In the genomic region with DNA sequence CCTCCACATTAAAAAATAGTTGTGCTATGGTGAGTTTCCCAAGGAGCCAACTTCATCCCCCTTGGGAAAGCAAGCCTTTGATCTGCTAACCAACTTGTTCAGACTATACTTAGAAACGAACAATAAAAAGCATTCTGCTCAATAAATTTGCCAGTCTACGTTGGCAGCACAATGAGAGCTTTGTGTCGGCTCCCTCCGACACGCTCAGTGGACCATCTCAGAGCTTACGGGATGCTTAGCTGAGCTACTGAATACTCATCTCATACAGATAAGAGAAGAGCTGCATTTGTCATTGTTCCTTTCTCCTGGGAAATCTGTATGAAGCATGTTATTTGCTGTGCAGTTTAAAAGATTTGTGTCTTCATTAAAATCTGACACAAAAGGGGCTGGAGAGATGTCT, we compare ENCODE assay signal across 17 mouse cellular contexts. TPM values are rescaled to one million over a fixed set of nuclear protein-coding genes. Genes with fewer than 3 reads are reported as not detected.
DNase-seq lines count a peak whose midpoint lies in the region; ATAC-seq lines count a peak whose summit lies in the region.
"Had no signal": no experiment of that assay in that cellular context is flagged by ENCODE, and none has a peak within 500 bp of the region (broad histone marks: within the 10 kb centered on the region; RNA-seq: fewer than 3 reads in every experiment).

No protein-coding gene starts in this region.

- H3K9ac ChIP-seq in neural tube, embryonic 12.5 days: no peak overlapping the region
- no peak overlapping the region for H3K9ac ChIP-seq in midbrain, embryonic 11.5 days (ENCODE audit: low read length)
- H3K9ac ChIP-seq: embryonic facial prominence, embryonic 12.5 days; heart, embryonic 12.5 days had no signal

- no peak overlapping the region for H3K4me2 ChIP-seq in neural tube, embryonic 12.5 days (replicated peaks)
- no peak overlapping the region for H3K4me2 ChIP-seq in midbrain, embryonic 11.5 days
- H3K4me2 ChIP-seq: embryonic facial prominence, embryonic 12.5 days; heart, embryonic 12.5 days had no signal

- H3K27ac ChIP-seq in neural tube, embryonic 12.5 days: no peak overlapping the region
- H3K27ac ChIP-seq in midbrain, embryonic 11.5 days (ENCODE audit: low read depth, low read length): no peak overlapping the region
- H3K27ac ChIP-seq: embryonic facial prominence, embryonic 12.5 days had no signal

- no peaks in the 10 kb centered on the region for H3K36me3 ChIP-seq in neural tube, embryonic 12.5 days
- H3K36me3 ChIP-seq in midbrain, embryonic 11.5 days (ENCODE audit: control insufficient read depth, insufficient read depth, low read length): no peaks in the 10 kb centered on the region
- H3K36me3 ChIP-seq: embryonic facial prominence, embryonic 12.5 days; heart, embryonic 12.5 days had no signal

- no peaks in the 10 kb centered on the region for H3K4me1 ChIP-seq in neural tube, embryonic 12.5 days
- H3K4me1 ChIP-seq in midbrain, embryonic 11.5 days (ENCODE audit: control insufficient read depth, insufficient read depth, low read length): no peaks in the 10 kb centered on the region; the same call in 1 of the 2 replicates
- H3K4me1 ChIP-seq: embryonic facial prominence, embryonic 12.5 days; heart, embryonic 12.5 days had no signal

- peak; percentile 14 for DNase-seq in embryo, embryonic 10 days (ENCODE audit: low spot score)
- DNase-seq in embryo, embryonic 9.5 days (ENCODE audit: extremely low spot score): no peak
- DNase-seq in neural tube, embryonic 10.5 days (ENCODE audit: extremely low spot score, low spot score): no peak
- DNase-seq in midbrain, embryonic 11.5 days (ENCODE audit: low spot score, missing footprints): peak; percentile 90
- no peak for DNase-seq in heart, adult 8-10 months (ENCODE audit: low spot score)
- DNase-seq in thymus, postnatal 14 days: no peak
- DNase-seq: adrenal gland, postnatal 25 days; cerebellum, adult 9-11 months; gastrocnemius, postnatal 25 days; kidney, postnatal 14 days; liver; lung, adult 18-20 months; lung, postnatal 36 days had no signal

- H3K27me3 ChIP-seq in neural tube, embryonic 12.5 days (replicated peaks): no peaks in the 10 kb centered on the region
- no peaks in the 10 kb centered on the region for H3K27me3 ChIP-seq in midbrain, embryonic 11.5 days (ENCODE audit: control insufficient read depth, insufficient read depth, low read length)
- H3K27me3 ChIP-seq: embryonic facial prominence, embryonic 12.5 days; heart, embryonic 12.5 days had no signal

- no peaks in the 10 kb centered on the region for H3K9me3 ChIP-seq in neural tube, embryonic 12.5 days
- no peaks in the 10 kb centered on the region for H3K9me3 ChIP-seq in midbrain, embryonic 11.5 days (ENCODE audit: control insufficient read depth, low read length)
- H3K9me3 ChIP-seq: embryonic facial prominence, embryonic 12.5 days; heart, embryonic 12.5 days had no signal

- WGBS in neural tube, embryonic 12.5 days: 14% methylated on average over 6 of the region's 6 CpGs
- 25% methylated on average over 6 of the region's 6 CpGs for whole genome bisulfite sequencing in midbrain, embryonic 11.5 days

- H3K4me3 ChIP-seq in neural tube, embryonic 12.5 days: no peak overlapping the region
- no peak overlapping the region for H3K4me3 ChIP-seq in midbrain, embryonic 11.5 days (ENCODE audit: low read depth, low read length)
- H3K4me3 ChIP-seq: embryonic facial prominence, embryonic 12.5 days; heart, embryonic 12.5 days had no signal

- ATAC-seq in neural tube, embryonic 12.5 days (ENCODE audit: low FRiP score, low read depth): peak; percentile 67; the same call in 1 of the 2 replicates
- ATAC-seq in midbrain, embryonic 11.5 days (ENCODE audit: low FRiP score): peak; percentile 71; the same call in 1 of the 2 replicates
- ATAC-seq in granulocyte monocyte progenitor cell, adult 5-6 weeks (replicated peaks; ENCODE audit: poor library complexity, severe bottlenecking): no peak

RNA-seq across cellular contexts. Expression of a gene that starts 7.4 kb away (rescaled TPM):
- 94.8 and 94.9 TPM in 2 replicates for polyA plus RNA-seq in neural tube, embryonic 12.5 days (2016; fragmentation: Nextera tagmentation; extraction: Ambion mirVana)
- polyA plus RNA-seq in midbrain, embryonic 11.5 days (2014; fragmentation: Nextera tagmentation; extraction: Ambion mirVana): 70.4 and 81.3 TPM in 2 replicates
- total RNA-seq in heart, adult 8-10 months (2022): 10 to 100 TPM; 67.6 to 71.6 (median 69.7) TPM
- total RNA-seq in granulocyte monocyte progenitor cell, adult 5-6 weeks (2014; fragmentation: Nextera tagmentation): 32.9 and 41.9 TPM in 2 replicates
- 23.2 and 27.1 TPM in 2 replicates for total RNA-seq in granulocyte monocyte progenitor cell, adult 5-6 weeks (2017)

RNA-seq across cellular contexts. Expression of a gene that starts 13.8 kb away (rescaled TPM):
- 4.9 and 5.5 TPM in 2 replicates for polyA plus RNA-seq in neural tube, embryonic 12.5 days (2016; fragmentation: Nextera tagmentation; extraction: Ambion mirVana)
- polyA plus RNA-seq in midbrain, embryonic 11.5 days (2014; fragmentation: Nextera tagmentation; extraction: Ambion mirVana): 4.2 and 5.3 TPM in 2 replicates
- 10 to 100 TPM in 3 of 4 experiments, 1 to 10 TPM in 1; 9.7 to 16.0 (median 11.8) TPM for total RNA-seq in heart, adult 8-10 months (2022)
- 18.2 and 22.2 TPM in 2 replicates for total RNA-seq in granulocyte monocyte progenitor cell, adult 5-6 weeks (2014; fragmentation: Nextera tagmentation)
- total RNA-seq in granulocyte monocyte progenitor cell, adult 5-6 weeks (2017): 27.4 and 29.9 TPM in 2 replicates

Comparison
In these comparisons a context has a peak if more than half of its experiments do, and no peak if none do; other contexts are left out.
1. DNase-seq: peak in embryo, embryonic 10 days (single experiment) and midbrain, embryonic 11.5 days (single experiment); none in embryo, embryonic 9.5 days (single experiment), neural tube, embryonic 10.5 days (single experiment), heart, adult 8-10 months (single experiment) and thymus, postnatal 14 days (single experiment).